Comparison of ENCODE assay signal across 8 mouse cellular contexts in genomic region chr3:95928261-95928657, GRCm38 (mm10). TPM values are rescaled to one million over a fixed set of nuclear protein-coding genes. Genes with fewer than 3 reads are reported as not detected.
A peak's percentile ranks its signal among the peaks of the same experiment; 100 is the strongest.
DNase-seq lines count a peak whose midpoint lies in the region; ATAC-seq and TF ChIP-seq lines count a peak whose summit lies in the region.

No protein-coding gene starts in this region.

- TF ChIP-seq CTCF in left cerebral cortex, adult 2 months (IDR thresholded peaks at IDR 0.05), result no peak
- TF ChIP-seq CTCF in midbrain, postnatal 0 days (IDR thresholded peaks at IDR 0.05), result no peak

- H3K4me1 ChIP-seq in embryonic facial prominence, embryonic 11.5 days (ENCODE audit: control insufficient read depth, insufficient read depth, low read length), result no peaks in the 10 kb centered on the region
- H3K4me1 ChIP-seq in hindbrain, embryonic 16.5 days (ENCODE audit: control insufficient read depth, insufficient read depth, low read depth, low read length), result peaks cover 5% of the 10 kb centered on the region
- no peaks in the 10 kb centered on the region for H3K4me1 ChIP-seq in midbrain, postnatal 0 days (ENCODE audit: insufficient read depth, low read length)

- intact Hi-C loops in left cerebral cortex, adult 2 months (cut with DNase I), result loop anchor here (2.0 kb wide), 1 partner anchor 45 kb away; the partner anchor contains the start of gene Ciart
- intact Hi-C loops in left cerebral cortex, postnatal 4 days (cut with DNase I), result no loop called here

- no peaks in the 10 kb centered on the region for H3K36me3 ChIP-seq in embryonic facial prominence, embryonic 11.5 days (replicated peaks; ENCODE audit: control insufficient read depth, insufficient read depth, low read depth, low read length)
- H3K36me3 ChIP-seq in hindbrain, embryonic 16.5 days (ENCODE audit: control insufficient read depth, insufficient read depth, low read length), result no peaks in the 10 kb centered on the region
- H3K36me3 ChIP-seq in midbrain, postnatal 0 days (ENCODE audit: insufficient read depth, low read length), result no peaks in the 10 kb centered on the region

- H3K9ac ChIP-seq in embryonic facial prominence, embryonic 11.5 days (replicated peaks; ENCODE audit: low read length), result peak overlapping the region; percentile 68
- peak overlapping the region; percentile 24; the same call in 1 of the 2 replicates for H3K9ac ChIP-seq in hindbrain, embryonic 16.5 days (ENCODE audit: low read depth, low read length)
- no peak overlapping the region for H3K9ac ChIP-seq in midbrain, postnatal 0 days (replicated peaks; ENCODE audit: low read length, poor library complexity, severe bottlenecking)

- WGBS in embryonic facial prominence, embryonic 11.5 days, result 68% methylated on average over 6 of the region's 6 CpGs
- 63% methylated on average over 6 of the region's 6 CpGs for WGBS in hindbrain, embryonic 16.5 days
- 78% methylated on average over 6 of the region's 6 CpGs for WGBS in midbrain, postnatal 0 days

- H3K4me3 ChIP-seq in left cerebral cortex, adult 2 months, result peak overlapping the region; percentile 50
- H3K4me3 ChIP-seq in embryonic facial prominence, embryonic 11.5 days (ENCODE audit: low read depth, low read length), result peak overlapping the region; percentile 98
- H3K4me3 ChIP-seq in hindbrain, embryonic 16.5 days (ENCODE audit: low read length), result peak overlapping the region; percentile 86
- peak overlapping the region; percentile 87 for H3K4me3 ChIP-seq in midbrain, postnatal 0 days (ENCODE audit: low read depth, low read length)

- H3K9me3 ChIP-seq in embryonic facial prominence, embryonic 11.5 days (replicated peaks; ENCODE audit: control insufficient read depth, low read length), result no peaks in the 10 kb centered on the region
- H3K9me3 ChIP-seq in hindbrain, embryonic 16.5 days (ENCODE audit: control insufficient read depth, low read length), result no peaks in the 10 kb centered on the region
- no peaks in the 10 kb centered on the region for H3K9me3 ChIP-seq in midbrain, postnatal 0 days (ENCODE audit: low read length)

- H3K27ac ChIP-seq in left cerebral cortex, adult 2 months, result no peak overlapping the region
- peak overlapping the region; percentile 87 for H3K27ac ChIP-seq in embryonic facial prominence, embryonic 11.5 days (replicated peaks; ENCODE audit: low read depth, low read length)
- H3K27ac ChIP-seq in hindbrain, embryonic 16.5 days (ENCODE audit: low read depth, low read length), result no peak overlapping the region
- H3K27ac ChIP-seq in midbrain, postnatal 0 days (ENCODE audit: low read depth, low read length), result no peak overlapping the region

- ATAC-seq in embryonic facial prominence, embryonic 11.5 days (replicated peaks; ENCODE audit: insufficient number of reproducible peaks, low FRiP score, low TSS enrichment, low read depth), result no peak
- no peak for ATAC-seq in hindbrain, embryonic 16.5 days
- no peak for ATAC-seq in midbrain, postnatal 0 days (ENCODE audit: low FRiP score)
- no peak for ATAC-seq in megakaryocyte progenitor cell, adult 5-6 weeks (replicated peaks; ENCODE audit: poor library complexity)

- no peak for DNase-seq in left cerebral cortex, adult 2 months (ENCODE audit: extremely low spot score in 1 of 2, low spot score in 2 of 2)
- DNase-seq in left cerebral cortex, postnatal 4 days, result no peak
- DNase-seq in embryonic facial prominence, embryonic 11.5 days (ENCODE audit: low spot score), result no peak
- DNase-seq in midbrain, postnatal 0 days (ENCODE audit: low spot score), result no peak
- no peak for DNase-seq in cerebellum, postnatal 4 days (ENCODE audit: low spot score in 2 of 2)
- DNase-seq in adrenal gland, postnatal 4 days (ENCODE audit: low spot score in 2 of 2), result no peak

- H3K27me3 ChIP-seq in embryonic facial prominence, embryonic 11.5 days (ENCODE audit: control insufficient read depth, insufficient read depth, low read length), result no peaks in the 10 kb centered on the region
- H3K27me3 ChIP-seq in hindbrain, embryonic 16.5 days (replicated peaks; ENCODE audit: control insufficient read depth, insufficient read depth, low read length), result no peaks in the 10 kb centered on the region
- H3K27me3 ChIP-seq in midbrain, postnatal 0 days (ENCODE audit: insufficient read depth, low read length), result no peaks in the 10 kb centered on the region

- peak overlapping the region; percentile 49 for H3K4me2 ChIP-seq in embryonic facial prominence, embryonic 11.5 days (ENCODE audit: low read depth, low read length)
- H3K4me2 ChIP-seq in hindbrain, embryonic 16.5 days (ENCODE audit: low read length), result peak overlapping the region; percentile 68
- H3K4me2 ChIP-seq in midbrain, postnatal 0 days (ENCODE audit: low read depth, low read length, poor library complexity, severe bottlenecking), result peak overlapping the region; percentile 57

RNA-seq across cellular contexts. Expression of gene Anp32e, which starts 0.8 kb away (rescaled TPM):
- total RNA-seq in left cerebral cortex, adult 2 months (2021), result 10 to 100 TPM; 82.7 to 98.9 TPM
- 10 to 100 TPM; 90.4 to 98.0 TPM for total RNA-seq in left cerebral cortex, postnatal 4 days (2021)
- 120 and 128 TPM in 2 replicates for polyA plus RNA-seq in embryonic facial prominence, embryonic 11.5 days (2014; fragmentation: Nextera tagmentation; extraction: Ambion mirVana)
- polyA plus RNA-seq in hindbrain, embryonic 16.5 days (2015; fragmentation: Nextera tagmentation; extraction: Ambion mirVana), result 110 and 118 TPM in 2 replicates
- 24.7 and 27.5 TPM in 2 replicates for total RNA-seq in midbrain, postnatal 0 days (2014; rRNA removed)
- 70.9 and 86.9 TPM in 2 replicates for polyA plus RNA-seq in midbrain, postnatal 0 days (2015; fragmentation: Nextera tagmentation; extraction: Ambion mirVana)
- 101 and 132 TPM in 2 replicates for total RNA-seq in megakaryocyte progenitor cell, adult 5-6 weeks (2015)
- total RNA-seq in megakaryocyte progenitor cell, adult 5-6 weeks (2017), result 384 and 526 TPM in 2 replicates
- total RNA-seq in adrenal gland, postnatal 4 days (2021), result 100 to 1,000 TPM; 145 to 146 TPM

RNA-seq across cellular contexts. Expression of gene Car14, which starts 23.8 kb away (rescaled TPM):
- 1 to 10 TPM; 6.8 to 8.2 TPM for total RNA-seq in left cerebral cortex, adult 2 months (2021)
- total RNA-seq in left cerebral cortex, postnatal 4 days (2021), result 1 to 10 TPM; 2.4 to 2.5 TPM
- polyA plus RNA-seq in embryonic facial prominence, embryonic 11.5 days (2014; fragmentation: Nextera tagmentation; extraction: Ambion mirVana), result 67.8 and 80.0 TPM in 2 replicates
- 16.1 and 16.9 TPM in 2 replicates for polyA plus RNA-seq in hindbrain, embryonic 16.5 days (2015; fragmentation: Nextera tagmentation; extraction: Ambion mirVana)
- total RNA-seq in midbrain, postnatal 0 days (2014; rRNA removed), result 5.1 and 8.0 TPM in 2 replicates
- polyA plus RNA-seq in midbrain, postnatal 0 days (2015; fragmentation: Nextera tagmentation; extraction: Ambion mirVana), result 6.8 and 7.5 TPM in 2 replicates
- total RNA-seq in megakaryocyte progenitor cell, adult 5-6 weeks (2015), result not detected in 2 replicates
- total RNA-seq in megakaryocyte progenitor cell, adult 5-6 weeks (2017), result not detected in 2 replicates
- 1 to 10 TPM; 2.3 to 2.5 TPM for total RNA-seq in adrenal gland, postnatal 4 days (2021)

RNA-seq across cellular contexts. Expression of gene Aph1a, which starts 34.5 kb away (rescaled TPM):
- total RNA-seq in left cerebral cortex, adult 2 months (2021), result 10 to 100 TPM; 68.2 to 72.9 TPM
- 100 to 1,000 TPM in 1 of 2 experiments, 10 to 100 TPM in 1; 91.1 to 101 TPM for total RNA-seq in left cerebral cortex, postnatal 4 days (2021)
- polyA plus RNA-seq in embryonic facial prominence, embryonic 11.5 days (2014; fragmentation: Nextera tagmentation; extraction: Ambion mirVana), result 31.8 and 33.3 TPM in 2 replicates
- polyA plus RNA-seq in hindbrain, embryonic 16.5 days (2015; fragmentation: Nextera tagmentation; extraction: Ambion mirVana), result 30.1 and 31.8 TPM in 2 replicates
- 67.5 and 71.6 TPM in 2 replicates for total RNA-seq in midbrain, postnatal 0 days (2014; rRNA removed)
- polyA plus RNA-seq in midbrain, postnatal 0 days (2015; fragmentation: Nextera tagmentation; extraction: Ambion mirVana), result 39.0 and 45.2 TPM in 2 replicates
- 30.6 and 30.8 TPM in 2 replicates for total RNA-seq in megakaryocyte progenitor cell, adult 5-6 weeks (2015)
- total RNA-seq in megakaryocyte progenitor cell, adult 5-6 weeks (2017), result 34.9 and 35.1 TPM in 2 replicates
- total RNA-seq in adrenal gland, postnatal 4 days (2021), result 100 to 1,000 TPM; 156 to 163 TPM

RNA-seq across cellular contexts. Expression of gene BC028528, which starts 36.5 kb away (rescaled TPM):
- total RNA-seq in left cerebral cortex, adult 2 months (2021), result 1 to 10 TPM; 3.3 to 5.4 TPM
- 10 to 100 TPM in 1 of 2 experiments, 1 to 10 TPM in 1; 6.8 to 10.8 TPM for total RNA-seq in left cerebral cortex, postnatal 4 days (2021)
- polyA plus RNA-seq in embryonic facial prominence, embryonic 11.5 days (2014; fragmentation: Nextera tagmentation; extraction: Ambion mirVana), result 7.8 and 10.2 TPM in 2 replicates
- polyA plus RNA-seq in hindbrain, embryonic 16.5 days (2015; fragmentation: Nextera tagmentation; extraction: Ambion mirVana), result 17.2 and 21.4 TPM in 2 replicates
- total RNA-seq in midbrain, postnatal 0 days (2014; rRNA removed), result 6.5 and 27.7 TPM in 2 replicates
- 14.6 and 18.8 TPM in 2 replicates for polyA plus RNA-seq in midbrain, postnatal 0 days (2015; fragmentation: Nextera tagmentation; extraction: Ambion mirVana)
- 55.1 and 62.0 TPM in 2 replicates for total RNA-seq in megakaryocyte progenitor cell, adult 5-6 weeks (2015)
- total RNA-seq in megakaryocyte progenitor cell, adult 5-6 weeks (2017), result 63.3 and 68.9 TPM in 2 replicates
- 10 to 100 TPM; 21.3 to 21.5 TPM for total RNA-seq in adrenal gland, postnatal 4 days (2021)

RNA-seq across cellular contexts. Expression of gene Ciart, which starts 46.2 kb away (rescaled TPM):
- 10 to 100 TPM; 15.9 to 23.8 TPM for total RNA-seq in left cerebral cortex, adult 2 months (2021)
- 1 to 10 TPM; 5.6 to 6.9 TPM for total RNA-seq in left cerebral cortex, postnatal 4 days (2021)
- 6.3 and 7.7 TPM in 2 replicates for polyA plus RNA-seq in embryonic facial prominence, embryonic 11.5 days (2014; fragmentation: Nextera tagmentation; extraction: Ambion mirVana)
- polyA plus RNA-seq in hindbrain, embryonic 16.5 days (2015; fragmentation: Nextera tagmentation; extraction: Ambion mirVana), result 5.1 and 6.1 TPM in 2 replicates
- total RNA-seq in midbrain, postnatal 0 days (2014; rRNA removed), result 4.2 and 5.2 TPM in 2 replicates
- polyA plus RNA-seq in midbrain, postnatal 0 days (2015; fragmentation: Nextera tagmentation; extraction: Ambion mirVana), result 9.3 and 12.6 TPM in 2 replicates
- total RNA-seq in megakaryocyte progenitor cell, adult 5-6 weeks (2015), result 0.56 and 1.3 TPM in 2 replicates
- 2.8 and 3.3 TPM in 2 replicates for total RNA-seq in megakaryocyte progenitor cell, adult 5-6 weeks (2017)
- 1 to 10 TPM; 1.7 to 2.2 TPM for total RNA-seq in adrenal gland, postnatal 4 days (2021)
